Mouse (Mus musculus): Measurements from ENCODE around the gene Atp5b. TPM values are rescaled to one million over a fixed set of nuclear protein-coding genes. Genes with fewer than 3 reads are reported as not detected.

The Atp5b gene
- 1,057 and 1,253 TPM in 2 replicates for polyA plus RNA-seq (2012; rRNA removed)

DNA sequence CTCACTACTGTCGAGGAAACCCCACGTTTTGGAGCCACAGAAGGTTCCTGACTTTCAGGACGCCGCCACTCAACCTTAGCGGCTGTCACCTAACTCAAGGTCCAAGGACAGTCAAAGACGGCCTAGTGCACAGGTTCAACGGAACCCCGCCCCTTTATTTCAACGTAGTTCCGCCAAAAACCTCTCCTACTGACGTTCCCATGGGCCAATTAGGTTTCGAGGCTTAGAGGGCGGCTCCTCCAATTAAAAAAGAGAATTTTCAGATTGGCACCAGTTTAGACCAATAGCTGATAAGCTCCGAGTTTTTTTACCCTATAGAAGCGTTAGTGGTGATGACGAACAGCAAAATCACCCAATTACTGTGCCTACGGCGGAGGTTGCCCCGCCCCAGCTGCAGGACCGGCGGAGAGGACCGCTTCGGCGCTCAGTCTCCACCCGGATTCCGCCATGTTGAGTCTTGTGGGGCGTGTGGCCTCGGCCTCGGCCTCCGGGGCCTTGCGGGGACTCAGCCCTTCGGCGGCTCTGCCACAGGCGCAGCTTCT is at the start of gene Atp5b:
Atp5b (plus strand) TSS at position 394 of the 542 bp plus-strand sequence.

DNA sequence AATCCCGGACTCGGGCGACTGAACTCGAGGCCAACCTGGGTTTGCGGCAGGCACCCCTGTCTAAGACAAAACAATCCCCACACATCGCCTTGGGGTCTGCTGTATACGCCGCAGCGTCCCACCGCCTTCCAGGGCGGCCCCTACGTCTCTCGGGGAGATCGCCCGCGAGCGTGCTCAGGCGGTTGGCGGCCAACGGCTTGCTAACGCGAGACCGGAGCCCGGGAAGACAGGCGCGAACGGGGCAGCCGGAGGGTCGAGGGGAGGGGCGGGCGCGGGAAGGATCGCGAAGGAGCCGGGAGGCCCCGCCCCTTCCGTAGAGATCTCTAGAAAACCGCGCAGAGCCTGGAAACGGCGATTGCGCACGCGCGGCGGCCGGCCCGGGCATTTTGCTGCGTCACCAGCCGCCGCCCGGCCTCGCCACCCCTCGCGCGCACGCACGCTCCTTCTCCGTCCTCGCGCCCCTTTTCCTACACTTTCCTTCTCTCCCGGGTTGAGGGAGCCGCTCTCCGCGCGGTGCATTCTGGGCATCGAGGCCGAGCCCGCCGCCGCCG is 24.4 kb upstream of the Atp5b start, which contains the start of gene Ptges3:
Ptges3 (plus strand) TSS at position 354 of the 551 bp plus-strand sequence.

DNA sequence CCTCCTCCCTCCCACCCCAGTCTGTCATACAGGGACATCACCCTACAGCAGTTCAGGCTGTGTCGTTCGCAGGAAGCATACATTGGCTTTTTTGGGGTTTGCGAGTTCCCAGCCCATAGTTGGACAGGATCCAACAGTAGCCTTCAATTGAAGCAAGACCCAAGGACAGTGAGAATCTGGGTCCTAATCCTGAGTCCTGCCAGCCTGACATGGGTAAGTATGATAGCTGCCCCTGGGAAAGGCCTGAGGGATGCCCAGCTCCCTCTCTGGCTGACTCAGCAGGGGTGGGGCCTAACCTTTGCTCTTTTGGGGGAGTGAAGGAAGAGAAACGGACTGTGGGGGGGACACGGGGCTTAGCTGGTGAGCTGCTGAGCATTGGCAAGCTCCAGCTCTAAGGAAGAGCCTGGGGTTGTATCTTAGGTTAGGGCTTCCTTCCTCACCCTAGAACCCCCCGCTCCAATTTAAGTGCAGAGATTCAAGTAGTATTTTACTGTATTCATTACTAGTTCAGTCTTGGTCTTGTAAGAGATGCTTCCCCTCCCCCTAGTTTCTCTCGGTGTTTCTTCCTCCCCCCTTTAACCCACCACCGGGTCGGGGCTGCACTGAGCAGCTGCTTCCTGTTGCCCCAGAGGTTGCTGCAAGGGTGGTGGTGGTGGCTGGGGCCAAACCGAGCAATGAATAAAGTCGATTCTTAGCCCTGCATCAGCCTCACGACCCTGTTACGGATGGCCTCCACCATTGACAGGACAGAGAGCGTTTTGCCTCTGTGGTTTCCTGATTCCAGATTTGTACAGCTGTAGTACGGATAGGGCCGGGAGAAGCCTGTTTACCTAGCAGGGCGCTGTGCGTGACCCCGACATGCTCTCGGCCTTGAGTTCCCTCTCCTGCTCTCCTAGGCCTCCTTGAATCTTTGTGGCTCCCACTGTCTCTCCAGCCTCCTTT is 8.8 kb downstream of the Atp5b start, which contains the start of gene Baz2a:
Baz2a (plus strand) TSS at position 14 of the 942 bp plus-strand sequence.

Other genes starting within 250 kb of the Atp5b start
- not detected in 2 replicates for gene Rdh19, start 233.3 kb upstream of the Atp5b start, polyA plus RNA-seq (2012; rRNA removed)
- not detected in 2 replicates for gene Rdh16f2, start 216.8 kb upstream of the Atp5b start, polyA plus RNA-seq (2012; rRNA removed)
- gene Rdh7, start 194.5 kb upstream of the Atp5b start, polyA plus RNA-seq (2012; rRNA removed): not detected in 2 replicates
- 0.02 TPM in 1 of 2 replicates, not detected in the other for gene Sdr9c7, start 184.8 kb upstream of the Atp5b start, polyA plus RNA-seq (2012; rRNA removed)
- gene Hsd17b6, start 75.7 kb upstream of the Atp5b start, polyA plus RNA-seq (2012; rRNA removed): not detected in 2 replicates
- 73.8 and 80.4 TPM in 2 replicates for gene Prim1, start 68.1 kb upstream of the Atp5b start, polyA plus RNA-seq (2012; rRNA removed)
- 619 and 820 TPM in 2 replicates for gene Naca, start 47.7 kb upstream of the Atp5b start, polyA plus RNA-seq (2012; rRNA removed)
- 129 and 150 TPM in 2 replicates for gene Ptges3, start 24.3 kb upstream of the Atp5b start, polyA plus RNA-seq (2012; rRNA removed)
- gene Baz2a, start 8.3 kb downstream of the Atp5b start, polyA plus RNA-seq (2012; rRNA removed): 31.9 and 36.9 TPM in 2 replicates
- gene Rbms2, start 97.0 kb downstream of the Atp5b start, polyA plus RNA-seq (2012; rRNA removed): 33.3 and 69.7 TPM in 2 replicates
- gene Gls2, start 111.2 kb downstream of the Atp5b start, polyA plus RNA-seq (2012; rRNA removed): 2.6 and 4.6 TPM in 2 replicates
- 13.5 and 17.9 TPM in 2 replicates for gene Spryd4, start 128.5 kb downstream of the Atp5b start, polyA plus RNA-seq (2012; rRNA removed)
- 0.13 and 0.30 TPM in 2 replicates for gene Mip, start 142.6 kb downstream of the Atp5b start, polyA plus RNA-seq (2012; rRNA removed)
- 42.7 and 53.6 TPM in 2 replicates for gene Timeless, start 148.8 kb downstream of the Atp5b start, polyA plus RNA-seq (2012; rRNA removed)
- gene Apon, start 170.8 kb downstream of the Atp5b start, polyA plus RNA-seq (2012; rRNA removed): 0.98 and 1.0 TPM in 2 replicates
- gene Apof, start 185.4 kb downstream of the Atp5b start, polyA plus RNA-seq (2012; rRNA removed): 0.80 and 1.4 TPM in 2 replicates
- 21.3 and 22.5 TPM in 2 replicates for gene Stat2, start 187.3 kb downstream of the Atp5b start, polyA plus RNA-seq (2012; rRNA removed)
- gene Il23a, start 215.5 kb downstream of the Atp5b start, polyA plus RNA-seq (2012; rRNA removed): 0.11 and 0.17 TPM in 2 replicates
- gene Pan2, start 220.1 kb downstream of the Atp5b start, polyA plus RNA-seq (2012; rRNA removed): 45.0 and 49.8 TPM in 2 replicates
- 134 and 148 TPM in 2 replicates for gene Cnpy2, start 239.2 kb downstream of the Atp5b start, polyA plus RNA-seq (2012; rRNA removed)

All from central nervous system, embryonic 11.5 days (tissue).